Mouse (Mus musculus): ENCODE results near the gene Iqcc. TPM values are rescaled to one million over a fixed set of nuclear protein-coding genes. Genes with fewer than 3 reads are reported as not detected.

The Iqcc gene
- polyA plus RNA-seq, 1 experiment from 2014 or later, result 29.4 TPM

GRCm38 (mm10) chr4:129640638-129641467, 22.0 kb upstream of the Iqcc start, which contains the start of gene Txlna:
Gene Txlna, minus strand, starts transcription at chr4:129641065.
- peak within 1 kb of the TSS; percentile 75 for H3K9ac ChIP-seq (ENCODE audit: low read length)
- peaks cover 48% of the 10 kb centered on the region for H3K36me3 ChIP-seq (ENCODE audit: control insufficient read depth, insufficient read depth, low read length)

GRCm38 (mm10) chr4:129640101-129640637, 21.3 kb upstream of the Iqcc start:
- H3K27ac ChIP-seq (ENCODE audit: low read depth, low read length), result peak overlapping the region; percentile 90
- peak overlapping the region; percentile 75 for H3K9ac ChIP-seq (ENCODE audit: low read length)
- WGBS, result 3% methylated on average over 17 of the region's 17 CpGs
- H3K4me3 ChIP-seq (ENCODE audit: low read depth, low read length), result peak overlapping the region; percentile 50
- H3K36me3 ChIP-seq (ENCODE audit: control insufficient read depth, insufficient read depth, low read length), result peaks cover 48% of the 10 kb centered on the region
- peaks cover 23% of the 10 kb centered on the region for H3K4me1 ChIP-seq (ENCODE audit: control insufficient read depth, insufficient read depth, low read length)
- H3K4me2 ChIP-seq (ENCODE audit: low read length), result peak overlapping the region; percentile 83
- no peak for ATAC-seq
- DNase-seq (ENCODE audit: low spot score), result peak; percentile 25
- no peaks in the 10 kb centered on the region for H3K27me3 ChIP-seq (replicated peaks; ENCODE audit: control insufficient read depth, insufficient read depth, low read length)
- H3K9me3 ChIP-seq (replicated peaks; ENCODE audit: control insufficient read depth, low read length), result no peaks in the 10 kb centered on the region

More at GRCm38 (mm10) chr4:129640638-129641467, 22.0 kb upstream of the Iqcc start, which contains the start of gene Txlna:
- Histone ChIP-seq H3K4me1 (ENCODE audit: control insufficient read depth, insufficient read depth, low read length) (peaks cover 23% of the 10 kb centered on the region), H3K9me3 (replicated peaks; ENCODE audit: control insufficient read depth, low read length) (no peaks in the 10 kb centered on the region), H3K4me3 (ENCODE audit: low read depth, low read length) (peak within 1 kb of the TSS; percentile 50), H3K4me2 (ENCODE audit: low read length) (peak within 1 kb of the TSS; percentile 83), H3K27ac (ENCODE audit: low read depth, low read length) (peak within 1 kb of the TSS; percentile 90), H3K27me3 (replicated peaks; ENCODE audit: control insufficient read depth, insufficient read depth, low read length) (no peaks in the 10 kb centered on the region)
- under 1% methylated on average over 59 of the region's 60 CpGs for WGBS
- DNase-seq (ENCODE audit: low spot score) (peak; percentile 99), ATAC-seq (peak; percentile 96)

- 81% methylated on average over 15 of the region's 15 CpGs for WGBS
- Histone ChIP-seq H3K27me3 (replicated peaks; ENCODE audit: control insufficient read depth, insufficient read depth, low read length) (no peaks in the 10 kb centered on the region), H3K36me3 (ENCODE audit: control insufficient read depth, insufficient read depth, low read length) (peaks cover 50% of the 10 kb centered on the region), H3K4me2 (ENCODE audit: low read length) (peak overlapping the region; percentile 83), H3K4me1 (ENCODE audit: control insufficient read depth, insufficient read depth, low read length) (peaks cover 23% of the 10 kb centered on the region), H3K9me3 (replicated peaks; ENCODE audit: control insufficient read depth, low read length) (no peaks in the 10 kb centered on the region), H3K27ac (ENCODE audit: low read depth, low read length) (no peak overlapping the region), H3K4me3 (ENCODE audit: low read depth, low read length) (peak overlapping the region; percentile 50), H3K9ac (ENCODE audit: low read length) (peak overlapping the region; percentile 75; the same call in 1 of the 2 replicates)
- ATAC-seq (no peak), DNase-seq (ENCODE audit: low spot score) (no peak)
Observed at GRCm38 (mm10) chr4:129639221-129639620, 20.3 kb upstream of the Iqcc start.

- Histone ChIP-seq H3K27me3 (replicated peaks; ENCODE audit: control insufficient read depth, insufficient read depth, low read length) (no peaks in the 10 kb centered on the region), H3K4me2 (ENCODE audit: low read length) (no peak overlapping the region), H3K4me3 (ENCODE audit: low read depth, low read length) (no peak overlapping the region), H3K9ac (ENCODE audit: low read length) (no peak overlapping the region), H3K4me1 (ENCODE audit: control insufficient read depth, insufficient read depth, low read length) (peaks cover 7% of the 10 kb centered on the region), H3K9me3 (replicated peaks; ENCODE audit: control insufficient read depth, low read length) (no peaks in the 10 kb centered on the region), H3K36me3 (ENCODE audit: control insufficient read depth, insufficient read depth, low read length) (peaks cover 96% of the 10 kb centered on the region), H3K27ac (ENCODE audit: low read depth, low read length) (no peak overlapping the region)
- 97% methylated on average over 6 of the region's 6 CpGs for WGBS
- ATAC-seq (no peak), DNase-seq (ENCODE audit: low spot score) (no peak)
Observed at GRCm38 (mm10) chr4:129633852-129634251, 15.0 kb upstream of the Iqcc start.

GRCm38 (mm10) chr4:129631867-129632266, 13.0 kb upstream of the Iqcc start:
- peaks cover 98% of the 10 kb centered on the region for H3K36me3 ChIP-seq (ENCODE audit: control insufficient read depth, insufficient read depth, low read length)
- no peak overlapping the region for H3K9ac ChIP-seq (ENCODE audit: low read length)
- no peak overlapping the region for H3K4me2 ChIP-seq (ENCODE audit: low read length)
- no peak overlapping the region for H3K4me3 ChIP-seq (ENCODE audit: low read depth, low read length)
- DNase-seq (ENCODE audit: low spot score), result no peak
- H3K27me3 ChIP-seq (replicated peaks; ENCODE audit: control insufficient read depth, insufficient read depth, low read length), result no peaks in the 10 kb centered on the region
- no peak for ATAC-seq
- H3K9me3 ChIP-seq (replicated peaks; ENCODE audit: control insufficient read depth, low read length), result no peaks in the 10 kb centered on the region
- H3K27ac ChIP-seq (ENCODE audit: low read depth, low read length), result no peak overlapping the region
- no peaks in the 10 kb centered on the region for H3K4me1 ChIP-seq (ENCODE audit: control insufficient read depth, insufficient read depth, low read length)
- 88% methylated on average over 12 of the region's 12 CpGs for WGBS

GRCm38 (mm10) chr4:129630944-129631343, 12.0 kb upstream of the Iqcc start:
- Histone ChIP-seq H3K36me3 (ENCODE audit: control insufficient read depth, insufficient read depth, low read length) (peaks cover 98% of the 10 kb centered on the region), H3K4me3 (ENCODE audit: low read depth, low read length) (no peak overlapping the region), H3K27me3 (replicated peaks; ENCODE audit: control insufficient read depth, insufficient read depth, low read length) (no peaks in the 10 kb centered on the region), H3K4me2 (ENCODE audit: low read length) (no peak overlapping the region), H3K9ac (ENCODE audit: low read length) (no peak overlapping the region), H3K4me1 (ENCODE audit: control insufficient read depth, insufficient read depth, low read length) (no peaks in the 10 kb centered on the region), H3K9me3 (replicated peaks; ENCODE audit: control insufficient read depth, low read length) (no peaks in the 10 kb centered on the region), H3K27ac (ENCODE audit: low read depth, low read length) (no peak overlapping the region)
- 59% methylated on average over 4 of the region's 4 CpGs for WGBS
- DNase-seq (ENCODE audit: low spot score) (no peak), ATAC-seq (no peak)

GRCm38 (mm10) chr4:129626035-129626434, 7.1 kb upstream of the Iqcc start:
- Histone ChIP-seq H3K27me3 (replicated peaks; ENCODE audit: control insufficient read depth, insufficient read depth, low read length) (no peaks in the 10 kb centered on the region), H3K9ac (ENCODE audit: low read length) (no peak overlapping the region), H3K4me2 (ENCODE audit: low read length) (no peak overlapping the region), H3K9me3 (replicated peaks; ENCODE audit: control insufficient read depth, low read length) (no peaks in the 10 kb centered on the region), H3K27ac (ENCODE audit: low read depth, low read length) (no peak overlapping the region), H3K4me1 (ENCODE audit: control insufficient read depth, insufficient read depth, low read length) (peaks cover 24% of the 10 kb centered on the region), H3K4me3 (ENCODE audit: low read depth, low read length) (no peak overlapping the region), H3K36me3 (ENCODE audit: control insufficient read depth, insufficient read depth, low read length) (peaks cover 52% of the 10 kb centered on the region)
- 66% methylated on average over 6 of the region's 6 CpGs for WGBS
- DNase-seq (ENCODE audit: low spot score), result no peak
- no peak for ATAC-seq

GRCm38 (mm10) chr4:129625496-129625895, 6.6 kb upstream of the Iqcc start:
- Histone ChIP-seq H3K9ac (ENCODE audit: low read length) (peak overlapping the region; percentile 78), H3K9me3 (replicated peaks; ENCODE audit: control insufficient read depth, low read length) (no peaks in the 10 kb centered on the region), H3K27me3 (replicated peaks; ENCODE audit: control insufficient read depth, insufficient read depth, low read length) (no peaks in the 10 kb centered on the region), H3K4me1 (ENCODE audit: control insufficient read depth, insufficient read depth, low read length) (peaks cover 24% of the 10 kb centered on the region), H3K36me3 (ENCODE audit: control insufficient read depth, insufficient read depth, low read length) (peaks cover 52% of the 10 kb centered on the region), H3K4me3 (ENCODE audit: low read depth, low read length) (no peak overlapping the region), H3K27ac (ENCODE audit: low read depth, low read length) (peak overlapping the region; percentile 86), H3K4me2 (ENCODE audit: low read length) (peak overlapping the region; percentile 70)
- WGBS, result 37% methylated on average over 4 of the region's 4 CpGs
- no peak for ATAC-seq
- DNase-seq (ENCODE audit: low spot score), result no peak

- Histone ChIP-seq H3K27ac (ENCODE audit: low read depth, low read length) (peak overlapping the region; percentile 86), H3K4me3 (ENCODE audit: low read depth, low read length) (peak overlapping the region; percentile 48), H3K4me1 (ENCODE audit: control insufficient read depth, insufficient read depth, low read length) (peaks cover 24% of the 10 kb centered on the region), H3K4me2 (ENCODE audit: low read length) (peak overlapping the region; percentile 70), H3K9ac (ENCODE audit: low read length) (peak overlapping the region; percentile 78), H3K36me3 (ENCODE audit: control insufficient read depth, insufficient read depth, low read length) (peaks cover 49% of the 10 kb centered on the region), H3K9me3 (replicated peaks; ENCODE audit: control insufficient read depth, low read length) (no peaks in the 10 kb centered on the region), H3K27me3 (replicated peaks; ENCODE audit: control insufficient read depth, insufficient read depth, low read length) (no peaks in the 10 kb centered on the region)
- under 1% methylated on average over 6 of the region's 6 CpGs for WGBS
- ATAC-seq (0 out of 2 replicates have a peak, but pooled peaks have one; percentile 4), DNase-seq (ENCODE audit: low spot score) (peak; percentile 77)
Observed at GRCm38 (mm10) chr4:129625029-129625370, 6.1 kb upstream of the Iqcc start.

Measured in forebrain, embryonic 14.5 days (tissue).